Mouse (Mus musculus) heart, postnatal 10 days (tissue): ENCODE measurements at regions not wholly inside any gene's neighbourhood (a gene's known extent, or its start where the extent isn't known, plus 50 kb on each side); places are given as distances from the start of the nearest gene placed in this dataset.

Experiments used
- DNase-seq, 2 experiments: peaks; one replicate each; pipeline ENCODE4 v3.0.0; 2021
- intact Hi-C: fragments of 180-260 bp; cut with DNase I; formaldehyde crosslinking; loops from one replicate; pipeline ENCODE4 v1.15.1; 2025

GRCm38 (mm10) chr16:77537351-77537750 is 64.5 kb downstream of the Gm11146 start:
- intact Hi-C loops: loop anchor here (5.0 kb wide), 1 partner anchor 620 kb away; no protein-coding TSS in a partner anchor
- DNase-seq: no peak

GRCm38 (mm10) chr16:77536746-77537145 is 65.1 kb downstream of the Gm11146 start:
- intact Hi-C loops: loop anchor here (5.0 kb wide), 1 partner anchor 621 kb away; no protein-coding TSS in a partner anchor
- DNase-seq: no peak

- intact Hi-C loops: loop anchor here (5.0 kb wide), 1 partner anchor 621 kb away; no protein-coding TSS in a partner anchor
Observed at GRCm38 (mm10) chr16:77536314-77536713, 65.6 kb downstream of the Gm11146 start.

GRCm38 (mm10) chr16:77535021-77535420 is 66.9 kb downstream of the Gm11146 start:
- peak in 1 of 2 experiments; percentile 25 for DNase-seq
- intact Hi-C loops: loop anchor here (5.0 kb wide), 1 partner anchor 622 kb away; no protein-coding TSS in a partner anchor

More at GRCm38 (mm10) chr16:77536314-77536713, 65.6 kb downstream of the Gm11146 start:
- DNase-seq: no peak

GRCm38 (mm10) chr16:77531596-77531995 is 70.3 kb downstream of the Gm11146 start:
- intact Hi-C loops: no loop called here
- DNase-seq: no peak

GRCm38 (mm10) chr16:77527951-77528350 is 73.9 kb downstream of the Gm11146 start:
- DNase-seq: no peak
- intact Hi-C loops: no loop called here

GRCm38 (mm10) chr16:77514606-77515005 is 87.3 kb downstream of the Gm11146 start:
- intact Hi-C loops: no loop called here
- no peak for DNase-seq

GRCm38 (mm10) chr16:77503556-77503955 is 98.3 kb downstream of the Gm11146 start:
- peak; percentile 31 to 39 for DNase-seq
- intact Hi-C loops: no loop called here

GRCm38 (mm10) chr16:77502916-77503315 is 99.0 kb downstream of the Gm11146 start:
- intact Hi-C loops: no loop called here
- no peak for DNase-seq

- no peak for DNase-seq
- intact Hi-C loops: no loop called here
Observed at GRCm38 (mm10) chr16:77502026-77502425, 99.9 kb downstream of the Gm11146 start.

GRCm38 (mm10) chr16:77500981-77501380 is 100.9 kb downstream of the Gm11146 start:
- DNase-seq: peak; percentile 54 to 62
- intact Hi-C loops: loop anchor here (2.0 kb wide), 1 partner anchor 170 kb away; no protein-coding TSS in a partner anchor

GRCm38 (mm10) chr16:77500413-77500812 is 101.5 kb downstream of the Gm11146 start:
- DNase-seq: peak; percentile 69 to 70
- intact Hi-C loops: loop anchor here (2.0 kb wide), 1 partner anchor 170 kb away; no protein-coding TSS in a partner anchor

GRCm38 (mm10) chr16:77499537-77500301 is 102.2 kb downstream of the Gm11146 start:
- DNase-seq: peak; percentile 92 to 94
- intact Hi-C loops: loop anchor here (2.0 kb wide), 1 partner anchor 169 kb away; no protein-coding TSS in a partner anchor

GRCm38 (mm10) chr16:77495310-77495709 is 106.6 kb downstream of the Gm11146 start:
- intact Hi-C loops: no loop called here
- DNase-seq: no peak

GRCm38 (mm10) chr16:77494042-77494441 is 107.9 kb downstream of the Gm11146 start:
- intact Hi-C loops: no loop called here
- DNase-seq: peak in 1 of 2 experiments; percentile 21

GRCm38 (mm10) chr16:77488155-77488554 is 113.7 kb downstream of the Gm11146 start:
- intact Hi-C loops: no loop called here
- no peak for DNase-seq

- DNase-seq: no peak
- intact Hi-C loops: no loop called here
Observed at GRCm38 (mm10) chr16:77479812-77480211, 122.1 kb downstream of the Gm11146 start.

GRCm38 (mm10) chr16:77471868-77472267 is 130.0 kb downstream of the Gm11146 start:
- intact Hi-C loops: no loop called here
- DNase-seq: no peak

- intact Hi-C loops: no loop called here
- DNase-seq: no peak
Observed at GRCm38 (mm10) chr16:77469903-77470302, 132.0 kb downstream of the Gm11146 start.

- DNase-seq: no peak
- intact Hi-C loops: no loop called here
Observed at GRCm38 (mm10) chr16:77469328-77469875, 132.5 kb downstream of the Gm11146 start.

- no peak for DNase-seq
- intact Hi-C loops: no loop called here
Observed at GRCm38 (mm10) chr16:77467216-77467615, 134.7 kb downstream of the Gm11146 start.

GRCm38 (mm10) chr16:77464623-77465022 is 137.3 kb downstream of the Gm11146 start:
- intact Hi-C loops: no loop called here

More at GRCm38 (mm10) chr16:77464623-77465022, 137.3 kb downstream of the Gm11146 start:
- no peak for DNase-seq
